Mouse (Mus musculus): ENCODE measurements at regions not wholly inside any gene's neighbourhood (a gene's known extent, or its start where the extent isn't known, plus 50 kb on each side); places are given as distances from the start of the nearest gene placed in this dataset.

DNA sequence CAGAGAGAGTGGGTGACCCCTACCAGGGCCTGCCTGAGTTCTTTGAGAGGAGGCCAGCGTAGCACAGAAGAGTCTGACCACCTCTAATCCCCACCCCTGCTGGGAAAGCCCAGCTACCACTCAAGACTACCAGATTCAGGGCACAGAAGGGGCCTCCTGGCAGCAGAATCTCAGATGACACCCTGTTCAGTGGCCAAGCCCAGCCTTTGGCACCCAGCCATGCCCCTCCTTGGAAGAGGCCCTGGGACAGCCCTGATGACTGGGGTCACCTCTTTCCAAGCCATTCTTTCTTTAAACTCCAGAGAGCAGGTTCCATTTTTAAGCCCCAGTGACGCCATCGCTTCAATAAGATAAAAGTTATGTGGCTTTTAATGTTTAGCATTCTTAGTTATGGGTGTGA, 359.8 kb downstream of the Matn1 start:
- DNase-seq, result peak; percentile 10 to 21

DNA sequence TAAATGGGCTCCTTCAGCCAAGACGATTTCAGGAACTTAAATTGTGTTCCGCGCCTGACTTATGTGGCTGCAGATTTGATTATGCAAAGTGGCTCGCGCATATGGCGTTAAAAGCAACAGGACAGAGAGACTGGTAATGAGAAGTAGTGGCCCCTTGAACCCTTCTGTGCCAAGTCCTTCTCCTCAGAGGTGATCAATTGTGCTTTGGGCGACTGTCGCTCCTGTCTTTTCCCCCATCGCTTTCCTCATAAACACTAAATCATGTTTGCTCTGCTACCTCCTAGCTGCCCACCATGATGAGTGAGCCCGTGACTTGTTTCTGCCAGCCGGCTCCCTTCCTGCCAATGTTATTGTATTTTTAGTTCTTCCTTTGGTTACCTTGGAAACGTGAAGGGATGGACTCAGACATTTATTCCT, 360.2 kb downstream of the Matn1 start:
- DNase-seq, result no peak

DNA sequence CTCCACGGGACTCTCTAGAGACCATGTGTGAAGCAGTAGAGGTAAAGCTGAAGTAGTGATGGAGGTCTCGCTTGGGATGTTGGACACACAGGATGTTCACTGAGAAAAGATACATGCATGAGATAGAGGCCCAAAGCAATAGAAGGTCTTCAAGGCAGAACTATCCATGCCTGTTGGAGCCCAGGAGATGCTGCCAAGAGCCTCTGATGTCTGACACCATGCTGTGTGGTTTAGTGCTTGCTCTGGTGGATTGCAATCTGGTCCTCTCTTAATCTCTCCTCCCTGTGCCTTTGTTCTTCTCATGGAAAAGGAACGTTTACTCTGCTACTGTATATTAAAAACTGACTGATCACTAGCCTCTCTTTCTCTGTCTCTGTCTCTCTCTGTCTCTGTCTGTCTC, 370.0 kb downstream of the Matn1 start:
- peak; percentile 12 to 18 for DNase-seq

DNA sequence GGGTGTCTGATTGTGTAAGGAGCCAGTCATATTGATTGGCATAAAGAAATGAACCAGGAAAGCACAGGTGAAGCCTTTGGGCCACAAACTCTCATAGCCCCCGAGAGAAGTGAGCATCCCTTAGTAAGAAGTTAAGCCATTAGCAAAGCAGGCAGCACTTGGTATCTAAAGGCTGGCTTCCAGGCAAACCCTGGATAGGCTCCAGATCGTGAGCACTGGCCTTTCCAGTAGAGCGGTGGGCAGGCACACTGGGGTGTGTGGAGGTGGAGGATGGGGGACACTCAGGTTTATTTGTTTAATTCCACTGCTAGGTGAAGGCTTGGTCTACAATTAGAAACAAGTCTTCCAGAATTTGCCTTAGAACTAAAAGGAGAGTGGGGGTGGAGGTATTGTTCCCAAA, 371.9 kb downstream of the Matn1 start:
- DNase-seq, result no peak

DNA sequence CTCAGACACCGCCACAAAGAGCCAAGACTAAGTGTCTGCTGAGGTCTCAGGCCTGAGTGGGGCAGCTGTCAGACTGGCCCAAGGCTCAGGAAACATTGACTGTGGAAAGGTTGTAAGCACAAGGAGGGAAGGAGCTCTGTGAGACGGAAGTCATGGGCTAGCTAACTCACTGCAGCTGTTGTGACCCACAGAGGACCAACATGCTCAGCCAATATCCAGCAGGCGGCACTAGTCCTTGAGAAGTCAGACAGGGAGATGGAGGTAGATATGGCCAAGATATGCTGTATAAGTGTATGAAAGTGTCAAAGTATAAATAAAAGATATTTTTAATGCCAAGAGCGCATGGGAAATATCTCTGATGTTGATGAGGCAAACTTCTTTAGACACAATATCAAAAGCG, 378.1 kb downstream of the Matn1 start:
- no peak for DNase-seq

DNA sequence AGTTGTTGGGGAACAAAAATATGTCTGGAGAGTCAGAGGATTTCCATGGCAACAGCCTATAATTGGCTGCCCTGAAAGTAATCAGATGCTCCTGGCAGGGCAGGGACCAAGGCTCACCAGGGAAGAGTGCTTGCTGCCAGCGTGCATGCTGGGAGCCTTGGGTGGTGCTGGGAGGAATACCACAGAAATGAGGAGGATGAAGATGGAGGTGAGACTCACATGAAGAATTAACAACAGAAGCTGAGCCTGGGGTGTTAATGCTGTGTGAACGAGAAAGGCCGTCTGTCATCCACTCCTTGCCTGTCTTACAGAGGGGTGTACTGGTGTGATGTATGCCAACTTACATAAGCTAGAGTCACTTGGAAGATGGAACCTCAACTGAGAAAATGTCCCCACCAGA, 380.3 kb downstream of the Matn1 start:
- DNase-seq, result peak in 1 of 2 experiments; percentile 3

DNA sequence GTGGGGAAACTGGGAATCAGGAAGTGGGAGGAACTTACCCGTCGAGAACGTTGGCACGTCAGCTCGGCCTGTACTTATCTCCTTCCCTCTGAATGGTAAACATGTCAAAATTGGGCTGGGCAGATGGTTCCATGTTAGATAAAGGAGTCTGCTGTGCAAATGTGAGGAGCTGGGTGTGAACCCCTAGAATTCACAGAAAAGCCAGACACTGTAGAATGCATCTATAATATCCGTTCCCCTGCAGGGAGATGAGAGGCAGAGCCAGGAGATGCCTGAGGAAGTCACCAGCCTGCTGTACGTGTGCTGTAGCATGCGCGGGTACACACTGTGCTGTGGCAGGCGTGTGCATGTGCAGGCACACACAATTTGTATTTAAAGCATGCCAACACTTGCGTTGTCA, 381.0 kb downstream of the Matn1 start:
- DNase-seq, result no peak

DNA sequence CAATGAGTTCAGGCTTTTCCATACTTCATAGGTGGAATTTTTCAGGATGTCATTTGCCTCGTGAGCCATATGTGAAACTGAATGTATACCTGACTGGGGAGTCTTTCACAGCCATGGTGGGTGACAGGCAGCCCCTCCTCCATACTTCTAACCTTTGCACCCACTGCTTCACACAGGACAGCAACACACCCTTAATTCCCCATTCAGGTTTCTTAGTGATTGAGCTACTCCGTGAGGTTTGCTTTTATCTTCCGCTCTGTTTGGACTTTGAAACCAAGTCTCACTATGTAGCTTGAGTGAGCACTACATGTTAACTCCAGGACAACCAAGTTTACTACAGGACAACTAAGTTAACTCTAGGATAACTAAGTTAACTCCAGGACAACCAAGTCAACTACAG, 381.4 kb downstream of the Matn1 start:
- no peak for DNase-seq

DNA sequence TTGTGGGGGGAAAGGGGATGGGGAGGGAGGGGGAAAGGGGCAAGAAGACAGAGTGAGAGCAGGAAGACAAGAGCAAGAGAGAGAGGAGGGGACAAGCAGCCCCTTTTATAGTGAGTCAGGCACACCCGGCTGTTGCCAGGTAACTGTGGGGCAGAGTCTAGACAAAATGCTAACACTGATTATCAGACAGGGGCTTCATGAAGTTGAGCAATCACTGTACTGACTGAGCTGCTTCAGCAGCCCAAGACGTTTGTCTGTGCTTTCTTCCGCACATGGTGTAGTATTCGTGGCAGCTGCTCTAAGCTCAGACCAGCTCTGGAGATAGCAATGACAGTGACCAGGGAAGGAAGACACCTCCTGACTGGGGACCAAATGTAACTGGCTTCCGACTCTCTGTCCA, 385.2 kb downstream of the Matn1 start:
- DNase-seq, result no peak

DNA sequence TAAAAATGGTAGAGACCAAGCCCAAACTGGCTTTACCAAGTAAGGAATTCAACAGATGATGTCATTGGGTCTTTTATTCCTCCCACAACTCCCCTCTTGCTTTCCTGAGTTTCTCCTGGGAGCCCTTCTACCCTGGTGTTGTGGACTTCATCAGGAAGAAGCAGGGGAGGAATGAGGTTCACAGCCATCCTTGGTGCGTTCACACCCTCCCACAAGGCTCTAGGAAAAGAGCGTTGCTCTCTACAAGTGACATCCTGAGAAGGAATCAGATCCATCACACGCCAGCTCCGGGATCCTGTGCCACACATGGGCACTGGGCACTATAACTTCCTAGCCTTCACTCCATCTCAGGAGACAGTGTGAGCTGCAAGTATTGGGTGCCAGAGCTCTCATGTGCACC, 387.5 kb downstream of the Matn1 start:
- no peak for DNase-seq

DNA sequence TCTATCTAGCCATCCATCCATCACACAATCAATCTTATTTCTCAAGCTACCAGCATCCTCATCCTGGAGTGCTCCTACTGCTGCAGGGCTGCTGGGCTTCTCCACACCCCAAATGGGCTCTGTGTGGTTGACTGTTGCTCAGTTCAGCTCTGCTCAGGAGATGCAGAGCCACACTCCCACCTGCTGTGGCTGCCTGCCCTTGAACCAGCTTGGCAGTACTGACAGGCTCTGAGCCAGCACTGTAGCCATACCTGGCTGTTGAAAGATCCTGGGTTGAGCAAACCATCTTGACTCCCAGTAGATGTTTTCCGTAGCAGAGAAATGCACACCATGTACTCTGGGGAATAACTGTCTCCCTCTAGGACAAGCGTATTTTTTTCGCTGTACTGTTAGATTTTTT, 392.6 kb downstream of the Matn1 start:
- peak; percentile 31 to 33 for DNase-seq

DNA sequence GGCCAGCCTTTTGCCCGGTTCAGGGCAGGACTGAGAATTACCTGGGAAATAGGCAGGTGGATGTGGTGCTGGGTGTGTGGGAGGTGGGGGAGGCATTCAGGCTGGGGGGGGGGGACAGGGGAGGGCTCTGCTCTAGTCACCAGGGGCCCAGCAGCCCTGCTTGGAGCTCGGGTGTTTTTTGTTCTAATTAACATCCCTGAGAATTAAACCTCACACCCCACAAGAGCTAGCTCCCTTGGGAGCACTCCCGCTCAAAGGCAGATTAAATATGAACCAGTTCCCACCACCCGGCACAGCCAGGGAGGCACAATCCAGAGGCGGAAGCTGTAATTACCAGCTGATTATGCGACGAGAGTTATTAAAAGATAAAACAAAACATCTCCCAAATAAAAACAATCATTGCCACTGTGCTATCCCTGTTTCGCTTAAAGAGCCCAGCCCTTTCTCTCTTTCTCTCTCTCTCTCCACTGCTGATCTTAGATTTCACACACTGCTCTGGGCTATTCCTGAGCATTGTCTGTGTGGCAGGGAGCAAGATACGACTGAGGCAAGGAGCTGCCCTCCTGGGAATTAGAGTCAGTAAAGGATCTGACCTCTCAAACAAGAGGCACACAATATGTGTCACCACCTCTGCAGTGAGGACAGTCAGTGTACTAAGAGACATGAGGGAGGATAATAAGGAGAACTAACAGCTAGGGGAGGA, 397.0 kb downstream of the Matn1 start:
- no peak for DNase-seq

DNA sequence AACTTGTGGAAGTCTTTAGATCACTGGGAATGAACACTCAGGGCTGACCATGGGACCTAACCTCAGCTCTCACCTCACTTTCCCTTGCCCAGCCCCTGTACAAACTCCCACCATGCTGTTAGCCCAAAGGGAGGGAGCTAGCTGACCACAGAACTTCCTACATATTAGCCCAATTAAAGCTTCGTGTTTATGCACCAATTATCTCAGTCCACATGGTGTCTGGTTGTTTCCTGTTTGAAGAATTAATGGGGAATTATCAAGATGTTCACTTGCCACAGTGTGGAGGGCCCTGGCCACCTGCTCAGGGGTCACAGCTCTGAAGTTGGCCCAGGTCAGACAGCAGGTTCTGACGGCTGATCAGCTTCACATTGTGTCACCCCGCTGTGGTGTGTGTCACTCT, 402.5 kb downstream of the Matn1 start:
- no peak for DNase-seq

DNA sequence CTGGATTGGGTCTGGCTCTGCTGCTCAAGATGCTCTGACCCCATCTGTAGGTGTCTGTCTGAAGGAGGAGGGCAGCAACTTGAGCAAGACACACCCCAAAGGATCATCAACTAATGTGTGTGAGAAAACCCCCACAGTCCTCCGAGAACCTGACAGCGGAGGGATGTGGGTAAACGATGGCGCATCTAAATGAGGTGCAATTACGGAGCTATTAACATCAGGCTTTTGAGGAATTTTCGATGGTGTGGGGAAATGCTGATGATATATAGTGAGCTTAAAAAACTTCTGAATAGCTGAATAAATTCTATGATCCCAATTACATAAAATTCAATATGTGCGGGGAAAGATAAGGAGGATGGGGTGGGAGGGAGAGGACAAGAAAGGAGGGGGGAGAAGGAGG, 406.1 kb downstream of the Matn1 start:
- no peak for DNase-seq

DNA sequence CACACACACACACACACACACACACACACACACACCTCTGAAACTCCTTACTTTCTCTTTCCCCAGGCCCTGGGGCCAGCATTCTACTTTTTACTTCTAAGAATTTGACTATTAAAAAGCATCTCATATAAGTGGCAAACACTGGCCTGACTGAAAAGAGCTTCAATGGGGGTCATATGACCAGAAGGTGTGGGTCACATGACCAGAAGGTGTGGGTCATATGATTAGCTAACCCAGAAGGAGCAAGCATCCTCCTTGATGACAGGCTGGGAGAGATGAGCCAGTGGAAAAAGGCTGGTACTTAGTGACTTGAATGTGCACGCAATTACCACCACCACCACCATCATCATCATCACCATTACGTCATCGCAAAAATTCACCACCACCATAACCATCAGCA, 410.7 kb downstream of the Matn1 start:
- no peak for DNase-seq

DNA sequence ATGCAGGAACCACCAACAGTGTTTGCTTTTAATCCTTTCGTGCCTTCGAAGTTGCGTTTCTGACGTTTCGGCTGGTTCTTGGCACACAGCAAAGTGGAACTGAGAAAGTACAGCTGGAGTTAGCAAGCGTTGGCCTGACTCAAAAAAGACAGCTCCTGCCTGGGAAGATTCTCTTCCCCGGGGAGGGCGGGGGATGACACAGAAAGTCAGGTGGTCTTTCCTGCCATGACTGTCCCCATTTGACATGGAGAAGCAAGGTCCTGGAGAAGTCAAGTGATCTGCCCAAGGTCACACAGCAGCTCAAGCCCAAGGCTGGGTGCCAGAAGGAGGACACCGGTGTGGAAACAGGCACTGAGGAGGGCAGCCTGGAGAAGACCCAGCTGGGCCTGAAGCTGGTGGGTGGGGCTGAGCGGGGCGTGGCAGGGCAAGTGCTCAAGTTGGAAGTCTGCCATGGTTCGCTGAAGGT, 411.4 kb downstream of the Matn1 start:
- DNase-seq, result no peak

DNA sequence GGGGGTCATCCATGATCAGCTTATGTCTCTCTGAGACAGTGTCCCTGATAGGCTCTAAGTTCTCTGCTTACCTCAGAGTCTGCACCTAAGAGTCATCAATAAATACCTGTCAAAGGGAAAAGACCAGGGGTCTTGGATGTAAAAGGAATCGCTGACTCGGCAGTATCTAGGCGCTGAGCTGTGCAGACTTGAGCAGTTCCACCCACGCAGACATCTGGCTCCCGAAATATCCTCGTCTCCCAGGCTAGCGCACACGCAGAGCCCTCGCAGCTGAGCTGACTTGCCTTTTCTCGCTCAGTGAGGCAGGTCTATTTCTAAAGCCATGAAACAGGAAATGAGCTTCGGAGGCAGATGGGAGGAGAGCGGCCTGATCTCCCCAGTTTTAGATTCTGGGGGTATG, 412.1 kb downstream of the Matn1 start:
- DNase-seq, result no peak

DNA sequence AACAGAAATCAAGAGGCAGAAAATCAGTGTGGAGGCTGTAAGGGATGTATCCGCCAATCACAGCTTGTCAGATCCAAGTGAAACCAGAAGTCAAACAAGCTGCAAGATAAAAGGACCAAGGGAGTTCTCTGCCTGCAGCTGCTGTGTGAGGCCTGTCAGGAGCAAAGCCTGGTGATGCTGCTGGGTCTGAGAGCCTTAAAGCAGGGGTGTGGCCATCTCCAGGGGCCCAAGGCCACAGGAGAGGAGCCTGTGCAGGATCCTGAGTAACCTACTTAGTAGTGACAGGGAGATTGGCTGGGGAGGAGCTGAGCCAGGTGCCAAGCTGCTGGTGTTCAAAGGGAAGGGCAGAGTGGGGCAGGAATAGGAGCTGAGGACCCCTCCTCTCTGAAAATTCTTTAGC, 418.8 kb downstream of the Matn1 start:
- DNase-seq, result no peak

DNA sequence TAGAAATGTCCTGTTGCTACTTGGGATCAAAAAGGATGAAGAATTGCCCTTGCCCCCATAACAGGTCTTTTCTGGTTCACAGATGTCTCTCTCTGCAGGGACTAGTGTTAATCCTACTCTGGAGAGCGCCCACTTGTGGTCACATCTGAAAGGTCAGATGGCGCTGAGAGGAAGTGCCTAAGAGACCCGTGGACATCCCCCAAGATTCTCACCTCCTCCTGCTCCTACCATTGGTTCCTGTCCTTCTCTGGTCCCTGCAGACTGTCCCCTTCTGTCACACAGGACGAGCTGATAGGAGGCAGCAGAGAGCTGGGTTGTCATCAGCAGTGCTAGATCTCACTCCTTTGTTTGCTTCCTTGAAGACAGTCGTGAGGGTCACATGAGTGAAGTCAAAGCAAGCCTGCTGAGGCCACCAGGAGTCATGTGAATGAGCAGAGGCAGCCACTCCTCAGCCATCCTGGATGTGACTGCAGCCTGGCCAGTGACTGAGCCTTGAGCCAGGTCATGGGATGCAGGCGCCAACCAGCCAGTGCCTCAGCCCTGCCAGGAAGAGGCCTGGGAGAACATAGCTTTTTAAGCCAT, 420.6 kb downstream of the Matn1 start:
- DNase-seq, result peak; percentile 53 to 55

DNA sequence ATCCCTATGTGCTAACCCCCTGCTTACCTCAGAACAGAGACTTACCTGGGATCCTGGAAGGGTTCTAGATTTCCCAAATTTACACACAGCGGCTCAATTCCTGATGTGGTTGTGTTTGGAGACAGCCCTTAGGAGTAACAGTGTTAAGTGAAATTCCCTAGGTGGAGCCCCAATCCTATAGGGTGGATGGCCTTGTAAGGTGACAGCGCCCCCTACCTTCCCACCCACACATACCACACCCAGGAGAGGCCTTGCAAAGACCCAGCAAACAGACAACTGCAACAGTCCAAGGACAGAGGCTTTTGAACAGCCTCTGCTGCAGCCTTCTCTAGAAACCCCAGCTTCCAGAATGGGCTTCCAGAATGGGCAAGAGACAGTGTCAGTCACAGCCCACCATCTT, 421.8 kb downstream of the Matn1 start:
- no peak for DNase-seq

DNA sequence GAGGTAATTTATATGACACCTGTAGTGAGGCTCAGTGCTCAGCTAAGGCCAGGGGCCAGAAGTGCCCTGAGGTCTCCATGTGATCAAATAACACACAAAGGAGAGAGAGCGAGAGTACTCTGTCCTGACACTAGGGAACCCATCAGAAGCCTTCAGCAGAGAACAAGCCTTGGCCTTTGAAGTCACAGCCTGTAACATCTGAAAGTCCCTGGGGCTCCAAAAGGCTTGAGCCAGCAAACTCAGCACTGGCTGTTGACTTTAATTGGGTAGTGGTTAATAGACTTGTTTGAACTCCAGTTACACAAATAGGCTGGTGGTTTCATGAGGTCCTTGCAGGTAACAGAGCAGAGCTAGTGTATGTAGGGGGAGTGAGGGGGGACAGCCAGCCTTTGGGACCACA, 422.5 kb downstream of the Matn1 start:
- DNase-seq, result no peak

DNA sequence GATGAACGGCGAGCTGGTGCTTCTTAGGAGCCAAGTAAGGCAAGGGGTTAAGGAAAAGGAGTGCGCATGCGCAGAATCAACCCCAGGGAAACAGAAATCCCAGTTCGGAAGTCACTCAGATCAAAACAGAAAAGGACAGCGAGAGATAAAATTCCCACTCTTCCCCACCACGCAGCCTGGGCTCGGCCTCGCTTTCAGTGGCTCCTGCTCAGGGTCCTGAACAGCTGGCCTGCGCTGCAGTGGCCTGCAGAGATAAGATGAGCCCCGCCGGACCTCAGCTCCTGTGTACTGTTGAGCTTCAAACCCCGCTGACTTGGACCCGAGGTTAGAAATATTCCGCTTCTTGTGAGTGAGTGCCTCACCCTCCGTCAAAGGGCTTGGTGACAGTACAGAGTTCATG, 428.3 kb downstream of the Matn1 start:
- no peak for DNase-seq

DNA sequence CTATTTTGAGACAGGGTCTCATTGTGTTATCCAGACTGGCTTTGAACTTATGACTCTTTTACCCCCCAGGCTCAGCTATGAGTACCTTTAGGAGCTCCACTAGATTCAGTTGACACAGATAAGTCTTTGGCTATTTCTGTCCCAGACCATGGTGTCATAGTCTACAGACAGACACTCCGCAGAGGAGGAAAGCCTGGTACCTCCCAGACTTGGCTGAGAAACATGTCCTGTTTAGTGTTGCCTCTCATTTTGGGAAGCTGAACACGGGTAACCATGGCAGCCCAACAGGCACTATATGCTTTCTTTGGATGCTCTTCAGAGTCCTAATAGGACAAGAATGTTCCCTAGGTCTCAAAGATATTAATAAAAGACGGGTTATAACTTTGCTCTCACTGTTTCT, 429.0 kb downstream of the Matn1 start:
- no peak for DNase-seq

DNA sequence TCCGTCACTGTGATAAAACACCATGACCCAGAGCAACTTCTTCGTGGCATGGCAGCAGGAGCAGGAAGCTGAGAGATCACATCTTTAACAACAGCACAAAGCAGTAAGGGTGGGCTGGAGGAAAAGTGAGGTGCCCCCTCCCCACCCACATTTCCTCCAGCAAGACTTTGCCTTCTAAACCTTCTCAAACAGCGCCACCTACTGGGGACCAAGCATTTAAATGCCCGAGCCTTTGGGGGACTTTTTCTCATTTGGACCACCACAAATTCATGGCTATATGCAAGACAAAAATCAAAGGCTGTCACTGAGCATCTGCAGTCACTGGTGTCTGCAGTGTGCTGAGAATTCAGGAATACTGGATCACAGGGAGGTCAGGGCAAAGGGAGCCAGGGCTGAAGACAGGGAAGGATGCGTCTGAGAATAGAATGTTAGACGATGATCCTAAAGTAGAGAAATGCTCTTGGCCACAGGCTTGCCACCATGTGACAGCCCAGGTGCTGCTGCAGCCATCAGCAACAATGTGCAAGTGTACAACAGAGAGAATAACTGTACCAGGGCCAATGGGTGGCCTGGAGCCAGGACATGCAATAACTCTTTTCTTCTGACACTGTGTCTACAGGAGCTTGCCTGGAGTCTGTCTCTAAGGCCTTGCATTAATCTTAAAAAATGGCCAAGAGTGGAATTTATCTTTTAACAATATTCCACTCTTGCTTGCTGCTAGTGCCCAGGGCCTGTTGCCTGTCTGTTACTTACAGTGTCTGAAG, 430.5 kb downstream of the Matn1 start:
- DNase-seq, result no peak

Data from cerebellum, postnatal 36 days (tissue).